Mouse (Mus musculus) heart, postnatal 4 days (tissue): ENCODE measurements around the gene Arl8a. TPM values are rescaled to one million over a fixed set of nuclear protein-coding genes. Genes with fewer than 3 reads are reported as not detected.
"Not testable (repeated sequence)": the region's sequence is repeated elsewhere in the genome, so short reads cannot be mapped to it uniquely, and the experiment has no call there.

Experiments
- DNase-seq: peaks from one replicate; pipeline ENCODE4 v3.0.0; 2021
- total RNA-seq, 2 experiments: library from RNA; stranded (reverse); gene quantifications; 2 replicates each; pipeline ENCODE4 v1.2.3; 2021

Gene Arl8a
- total RNA-seq, 2 experiments from 2014 or later, result 33.5 to 36.8 TPM

DNA sequence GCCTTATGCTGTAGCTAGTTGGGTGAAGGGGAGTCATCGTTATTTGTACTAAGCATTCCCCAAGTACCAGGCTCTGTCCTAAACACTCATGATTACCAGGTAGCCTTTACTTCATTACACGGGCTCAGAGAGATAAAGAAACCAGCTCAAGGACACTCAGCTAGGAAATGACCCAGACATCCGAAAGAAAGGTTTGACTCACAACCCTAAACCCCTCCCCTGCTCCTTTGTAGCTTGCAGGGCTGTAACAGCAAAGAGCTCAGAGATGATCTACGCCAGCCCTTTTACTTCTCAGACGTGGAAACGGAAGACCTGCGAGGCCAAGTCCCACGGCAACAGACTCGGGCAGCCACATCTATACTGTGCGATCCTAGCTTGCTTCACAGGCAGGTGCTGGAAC lies 23.7 kb downstream of the Arl8a start:
- no peak for DNase-seq

DNA sequence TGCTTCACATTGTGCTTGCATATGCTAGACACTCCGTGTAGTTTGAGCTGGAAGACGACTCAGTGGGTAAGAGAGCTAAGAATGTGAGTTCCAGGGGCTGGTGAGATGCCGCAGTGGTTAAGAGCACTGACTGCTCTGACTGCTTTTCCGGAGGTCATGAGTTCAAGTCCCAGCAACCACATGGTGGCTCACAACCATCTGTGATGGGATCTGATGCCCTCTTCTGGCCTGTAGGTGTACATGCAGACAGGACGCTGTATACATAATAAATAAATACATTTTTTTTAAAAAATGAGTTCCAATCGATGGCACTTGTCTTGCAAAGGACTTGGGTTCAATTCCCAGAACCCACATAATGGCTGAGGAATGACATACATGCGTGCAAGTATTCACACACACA lies 24.6 kb downstream of the Arl8a start:
- DNase-seq, result no peak

DNA sequence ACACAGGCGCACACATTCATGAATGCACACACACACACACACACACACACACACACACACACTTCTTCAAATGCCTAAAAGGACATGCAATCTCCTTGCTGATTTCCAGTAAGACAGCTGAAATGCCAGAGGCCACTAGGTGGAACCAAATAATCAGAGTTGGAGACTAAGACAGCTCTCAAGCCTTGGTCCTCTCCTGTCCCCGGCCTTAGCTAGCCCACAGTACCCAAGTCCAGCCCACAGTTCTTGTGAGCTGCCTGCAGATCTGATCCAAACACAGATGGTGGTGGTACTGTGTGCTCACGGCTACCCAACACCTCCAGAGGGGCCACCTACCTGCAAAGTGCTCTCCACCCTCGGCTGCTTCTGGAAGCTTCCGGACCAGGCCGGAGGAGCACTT lies 25.4 kb downstream of the Arl8a start:
- peak; percentile 77 for DNase-seq

GRCm38 (mm10) chr1:135173311-135173710 lies 26.7 kb downstream of the Arl8a start:
- no peak for DNase-seq

DNA sequence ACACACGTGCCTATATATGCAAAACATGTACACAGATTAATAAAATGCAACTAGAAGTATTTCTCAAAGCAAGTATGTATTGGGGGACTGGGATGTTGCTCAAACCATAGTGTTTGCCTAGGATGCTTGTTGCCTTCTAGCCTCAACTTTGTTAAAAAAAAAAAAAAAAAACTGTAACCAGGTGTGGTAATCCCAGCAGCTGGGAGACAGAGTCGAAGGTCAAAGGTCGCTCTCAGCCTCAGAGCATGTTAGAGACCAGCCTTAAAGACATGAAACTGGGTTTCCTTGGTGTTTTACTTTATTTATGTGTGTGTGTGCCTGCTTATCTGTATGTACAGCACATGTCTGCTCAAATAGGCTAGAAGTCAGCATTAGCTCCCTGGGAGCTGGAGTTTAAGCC lies 28.6 kb downstream of the Arl8a start:
- DNase-seq, result no peak

DNA sequence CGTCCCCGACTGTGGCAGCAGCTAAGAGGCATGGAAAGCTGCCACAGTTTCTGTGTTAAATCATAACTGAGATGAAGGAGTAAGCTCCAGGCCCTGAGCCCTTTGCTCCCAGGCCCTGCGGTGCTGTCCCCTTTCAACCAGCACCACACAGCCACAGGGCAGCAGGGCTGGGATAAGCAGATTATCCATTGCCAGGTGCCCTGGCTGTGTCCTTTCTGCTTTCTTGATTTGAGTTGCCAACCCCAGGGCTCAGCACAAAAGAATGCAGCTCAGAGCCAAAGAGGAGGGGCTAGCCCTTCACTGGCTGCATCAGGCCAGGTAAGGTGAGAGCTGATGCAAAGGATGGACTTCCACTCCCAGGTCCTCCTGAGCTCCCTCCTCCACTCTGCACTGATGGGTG lies 31.1 kb downstream of the Arl8a start:
- no peak for DNase-seq

DNA sequence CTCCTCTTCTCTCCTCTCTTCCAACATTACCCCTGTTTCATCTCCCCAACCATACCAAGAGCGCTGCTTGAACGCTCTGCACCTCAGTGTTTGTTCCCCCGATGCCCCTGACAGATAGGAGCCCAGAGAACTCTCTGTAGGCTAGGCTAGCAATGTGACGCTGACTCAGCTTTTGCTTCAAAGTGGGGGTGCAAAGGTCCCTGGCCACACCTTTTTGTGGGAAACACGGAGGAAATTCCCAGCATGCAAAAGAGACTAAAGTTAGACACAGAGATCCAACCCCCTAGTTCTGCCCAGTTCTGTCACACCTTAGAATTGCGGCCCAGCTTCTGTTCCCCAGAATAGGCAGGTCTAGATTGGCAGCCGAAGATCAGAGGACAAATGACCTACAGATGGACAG lies 32.2 kb downstream of the Arl8a start:
- DNase-seq, result no peak

GRCm38 (mm10) chr1:135180830-135181229 lies 34.2 kb downstream of the Arl8a start:
- DNase-seq, result no peak

DNA sequence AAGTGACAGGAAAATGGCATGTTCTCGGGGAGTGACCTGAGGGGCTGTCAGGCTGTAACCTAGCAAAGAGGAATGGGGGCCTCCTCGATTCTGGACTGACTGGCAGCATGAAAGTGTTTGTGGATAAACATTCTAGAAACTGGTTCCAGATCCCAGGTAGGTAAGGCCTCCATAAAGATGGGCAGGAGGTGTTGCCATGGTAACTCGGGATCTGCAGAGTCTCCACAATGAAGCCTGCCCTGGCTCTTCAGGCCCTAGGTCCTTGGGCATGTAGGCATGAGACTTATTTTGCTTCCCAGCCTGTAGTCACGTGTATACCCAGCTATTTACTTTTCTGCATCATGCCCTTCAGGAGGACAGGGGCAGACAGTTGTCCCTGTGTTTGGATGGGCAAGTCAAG lies 34.7 kb downstream of the Arl8a start:
- DNase-seq, result no peak

DNA sequence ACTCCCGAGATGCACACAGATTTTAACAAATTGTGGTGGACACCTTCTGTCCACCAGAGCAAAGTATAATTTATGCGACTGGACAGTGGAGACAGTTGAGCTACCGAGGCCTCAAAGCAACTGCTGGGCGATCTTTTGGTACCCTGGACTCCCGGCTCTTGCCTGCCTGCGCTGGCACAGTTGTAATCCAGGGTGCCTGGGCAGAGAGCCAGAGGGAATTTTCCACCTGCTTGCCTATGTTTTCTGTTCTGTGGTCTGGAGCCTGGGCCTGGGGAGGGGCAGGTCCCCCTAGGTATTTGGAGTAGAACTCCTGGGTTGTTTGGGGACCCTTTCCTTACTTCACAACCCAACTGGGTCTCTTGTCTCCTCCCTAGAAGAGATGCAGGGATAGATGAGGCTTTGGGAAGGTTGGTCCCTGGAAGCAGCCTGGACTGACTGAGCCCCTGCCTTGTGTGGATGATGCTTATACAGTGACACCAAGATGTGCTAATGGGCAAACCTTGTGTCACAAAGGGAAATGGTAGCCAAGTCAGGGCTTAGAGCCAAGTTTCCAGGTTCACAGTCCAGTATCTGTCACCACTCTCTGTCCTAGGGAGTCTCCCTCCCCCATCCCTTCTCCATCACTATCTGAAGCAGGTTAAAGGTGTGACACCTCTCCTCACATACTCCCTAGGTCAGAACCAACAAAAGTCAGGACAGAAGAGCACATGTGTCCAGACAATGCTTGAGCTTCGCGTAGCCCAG lies 35.4 kb downstream of the Arl8a start:
- no peak for DNase-seq

DNA sequence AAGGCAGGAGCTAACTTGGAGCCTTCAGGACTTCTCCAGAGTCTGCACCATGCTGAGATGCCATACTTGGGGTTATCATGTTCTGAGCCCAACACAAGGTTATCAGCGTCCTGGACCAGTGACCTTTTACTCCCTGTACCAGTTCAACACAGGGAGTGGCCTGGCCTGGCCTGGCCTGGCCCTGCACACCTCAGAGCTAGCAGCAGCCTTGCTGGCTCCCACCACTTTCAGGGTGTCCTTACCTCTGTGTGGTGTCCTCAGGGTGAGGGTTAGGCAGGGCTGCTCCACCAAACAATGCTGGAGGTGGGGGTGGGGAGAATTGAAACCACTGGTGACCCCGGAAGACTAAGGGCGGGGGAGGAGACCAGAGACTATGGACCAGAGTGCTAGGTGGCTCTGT lies 36.4 kb downstream of the Arl8a start:
- DNase-seq, result no peak

- DNase-seq, result no peak
Measured at GRCm38 (mm10) chr1:135183448-135183847, 36.8 kb downstream of the Arl8a start.

GRCm38 (mm10) chr1:135183941-135184570 lies 37.4 kb downstream of the Arl8a start:
- DNase-seq, result no peak

GRCm38 (mm10) chr1:135185936-135186335 lies 39.3 kb downstream of the Arl8a start:
- DNase-seq, result no peak

- DNase-seq, result no peak
Measured at GRCm38 (mm10) chr1:135186427-135186826, 39.8 kb downstream of the Arl8a start.

GRCm38 (mm10) chr1:135187016-135187415 lies 40.4 kb downstream of the Arl8a start:
- not testable (repeated sequence) for DNase-seq

GRCm38 (mm10) chr1:135188197-135188596 lies 41.6 kb downstream of the Arl8a start:
- peak; percentile 61 for DNase-seq

GRCm38 (mm10) chr1:135189186-135189585 lies 42.6 kb downstream of the Arl8a start:
- no peak for DNase-seq

GRCm38 (mm10) chr1:135194335-135194734 lies 47.7 kb downstream of the Arl8a start:
- not testable (repeated sequence) for DNase-seq

GRCm38 (mm10) chr1:135195907-135196440 lies 49.4 kb downstream of the Arl8a start:
- peak; percentile 42 for DNase-seq

DNA sequence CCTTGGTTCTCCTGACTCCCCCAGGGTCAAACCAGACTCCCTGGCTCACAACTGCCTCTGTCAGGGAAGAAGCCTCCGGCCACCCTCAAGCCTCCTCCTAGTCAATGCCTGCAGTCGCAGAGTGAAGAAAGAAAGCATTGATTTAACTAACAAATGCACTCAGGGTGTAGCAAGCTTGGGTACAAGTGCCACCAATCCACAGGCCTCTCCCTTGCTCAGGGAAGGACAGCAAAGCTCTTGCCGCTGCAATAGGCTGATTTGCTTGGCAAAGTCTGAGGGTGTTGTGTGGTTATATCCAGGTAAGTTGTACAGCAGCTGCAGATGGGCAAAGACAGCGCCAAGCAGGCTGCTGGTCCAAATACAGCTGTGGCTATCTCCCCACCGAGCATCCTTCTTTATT lies 51.8 kb downstream of the Arl8a start:
- no peak for DNase-seq

DNA sequence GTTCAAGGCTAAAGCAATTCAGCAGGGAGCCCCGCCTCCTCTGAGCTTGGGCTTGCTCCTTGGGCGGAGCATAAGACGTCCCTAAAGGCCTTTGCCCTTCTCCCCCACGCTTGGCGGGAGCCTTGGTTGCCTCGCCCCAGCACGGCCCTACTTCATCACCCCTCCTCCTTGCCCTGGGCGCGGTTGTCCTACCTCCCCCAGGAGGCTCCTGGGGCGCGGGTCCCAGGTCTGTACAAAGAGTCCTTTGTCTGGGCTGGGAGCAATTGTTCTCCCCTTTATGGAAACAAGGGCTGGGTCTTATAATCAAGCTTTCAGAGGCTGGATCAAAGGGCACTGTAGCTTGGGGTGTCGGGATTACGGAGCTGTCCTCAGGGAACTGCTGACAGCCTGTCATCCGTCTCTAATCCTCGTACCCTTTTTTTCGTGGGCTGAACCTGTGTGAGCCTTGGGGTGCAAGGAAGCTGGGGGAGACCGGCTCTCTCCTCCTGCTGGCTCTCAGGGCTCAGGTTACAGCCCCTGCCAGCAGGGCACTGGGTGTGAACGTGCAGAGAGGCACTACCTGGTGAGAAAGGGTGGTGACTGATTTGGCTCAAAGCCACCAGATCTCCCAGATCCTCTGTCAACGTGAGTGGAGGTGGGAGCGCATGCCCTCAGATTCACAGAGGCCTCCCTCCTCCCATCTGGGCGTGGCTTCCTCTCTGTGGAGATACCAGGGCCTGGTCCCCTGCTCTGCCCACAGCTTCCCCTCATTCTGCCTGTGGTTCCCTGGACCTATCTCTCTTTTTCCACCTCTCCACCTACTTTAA lies 52.6 kb downstream of the Arl8a start:
- no peak for DNase-seq

DNA sequence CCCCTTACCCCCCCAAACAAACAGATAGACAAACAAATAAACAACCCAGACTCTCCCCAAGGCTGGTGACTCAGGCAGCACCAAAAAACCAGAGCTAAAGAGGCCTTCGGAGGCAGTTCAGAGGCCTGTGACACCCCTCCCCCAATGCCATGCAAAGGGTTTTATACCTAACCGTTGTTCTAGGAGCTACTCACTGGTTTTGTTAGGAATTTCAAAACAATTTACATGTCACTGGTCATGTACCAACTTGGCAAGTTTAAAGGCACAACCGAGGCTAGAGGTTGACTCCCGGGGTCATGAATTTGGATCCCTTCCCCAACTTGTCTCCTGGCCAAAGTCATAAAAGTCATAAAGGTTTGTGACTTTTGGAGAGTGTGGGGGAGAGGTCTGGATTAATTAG lies 53.8 kb downstream of the Arl8a start:
- DNase-seq, result no peak
